Mouse (Mus musculus): ENCODE results near the gene Smyd2. TPM values are rescaled to one million over a fixed set of nuclear protein-coding genes. Genes with fewer than 3 reads are reported as not detected.

Smyd2 gene
- total RNA-seq (2021) (10 to 100 TPM; 81.5 to 99.2 TPM), polyA plus RNA-seq (2012; rRNA removed) (117 and 142 TPM in 2 replicates)
- long read RNA-seq, transcript Smyd2-201 (12 exons, 1,680 nt), result major isoform, 55 of 74 reads
- long read RNA-seq, partial matches to known transcripts, result 4 of 74 reads
- long read RNA-seq, other reads (novel, unspliced or antisense), result 14 of 74 reads

DNA sequence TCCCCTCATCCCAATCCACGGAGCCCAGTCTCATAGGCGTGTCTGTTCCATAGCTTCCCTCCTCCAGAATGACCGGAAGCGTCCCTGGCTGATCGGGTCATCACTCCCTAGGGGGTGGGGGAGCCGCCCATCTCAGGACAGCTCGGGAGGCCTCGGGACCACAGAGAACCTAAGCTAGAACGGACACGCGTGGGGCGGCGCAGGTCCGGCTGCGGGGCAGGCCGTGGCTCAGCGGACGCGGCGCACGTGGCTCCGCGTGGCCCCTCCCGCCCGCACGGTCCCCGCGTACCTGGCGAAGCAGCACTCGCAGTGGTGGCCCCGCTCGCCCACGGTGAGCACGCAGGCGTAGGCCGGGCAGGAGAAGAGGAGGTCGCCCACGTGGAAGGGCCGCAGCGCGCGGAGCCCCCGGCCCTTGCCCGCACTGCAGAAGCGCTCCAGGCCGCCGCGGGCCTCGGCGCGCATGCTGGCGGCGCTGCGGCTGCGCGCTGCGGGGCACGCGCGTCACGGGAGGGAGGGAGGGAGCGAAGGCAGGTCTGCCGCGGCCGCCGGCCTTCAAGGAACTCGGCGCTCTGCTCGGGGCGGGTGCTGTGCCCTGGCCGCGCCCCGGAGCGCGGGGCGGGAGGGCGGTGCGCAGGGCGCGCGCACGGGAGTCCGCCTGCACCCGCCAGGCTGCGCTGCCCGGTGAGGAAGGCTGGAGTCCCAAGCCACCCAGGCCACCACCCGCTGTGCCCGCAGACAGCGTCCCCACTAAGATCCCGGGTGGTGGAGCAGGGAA, at the start of gene Smyd2:
Gene Smyd2 (minus strand): TSS at position 546 of the 775 bp plus-strand sequence.
- peak within 1 kb of the TSS; percentile 89 for H3K4me3 ChIP-seq
- no peaks in the 10 kb centered on the region for H3K36me3 ChIP-seq (ENCODE audit: control insufficient read depth, insufficient read depth, low read length)
- peak; percentile 53 for TF ChIP-seq CTCF (IDR thresholded peaks at IDR 0.05)
- TF ChIP-seq POLR2A (IDR thresholded peaks at IDR 0.05; ENCODE audit: insufficient read depth, low read depth, low read length), result peak; percentile 47; the same call in 1 of the 2 replicates
- TF ChIP-seq EP300 (IDR thresholded peaks at IDR 0.05; ENCODE audit: insufficient read depth, low read depth, low read length), result no peak
- peak within 1 kb of the TSS; percentile 88 for H3K27ac ChIP-seq
- H3K9ac ChIP-seq (ENCODE audit: low read depth, low read length), result peak within 1 kb of the TSS; percentile 98
- DNase-seq, result peak; percentile 82 to 87
- peaks cover 9% of the 10 kb centered on the region for H3K4me1 ChIP-seq (ENCODE audit: control insufficient read depth, insufficient read depth, low read length)
- H3K27me3 ChIP-seq (ENCODE audit: control insufficient read depth, insufficient read depth, low read length), result no peaks in the 10 kb centered on the region
- no peaks in the 10 kb centered on the region for H3K79me2 ChIP-seq (replicated peaks; ENCODE audit: control insufficient read depth, insufficient read depth, low read length)
- intact Hi-C loops (cut with DNase I), result no loop called here
- WGBS, result under 1% methylated on average over 80 of the region's 90 CpGs

DNA sequence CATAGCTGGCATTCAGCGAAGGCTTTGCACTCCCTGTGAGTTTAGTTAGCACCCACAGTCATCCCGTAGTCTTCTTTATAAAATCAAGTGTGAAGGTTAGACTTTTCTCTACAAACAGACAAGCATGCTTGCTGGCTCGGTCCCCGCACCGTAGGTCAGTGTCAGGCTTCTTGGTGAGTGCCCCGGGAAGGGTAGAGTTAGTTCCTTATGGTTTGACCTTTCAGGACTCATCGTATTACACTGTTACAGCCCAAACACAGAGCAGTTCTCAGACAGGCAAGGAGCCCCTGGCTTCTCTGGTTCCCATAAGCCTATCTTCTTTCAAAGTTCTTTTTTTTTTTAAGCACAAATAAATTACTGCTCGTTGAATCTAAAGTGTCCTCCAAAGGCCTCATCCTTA, 48.2 kb upstream of the Smyd2 start:
- Histone ChIP-seq H3K27ac (no peak overlapping the region), H3K79me2 (replicated peaks; ENCODE audit: control insufficient read depth, insufficient read depth, low read length) (no peaks in the 10 kb centered on the region), H3K4me1 (ENCODE audit: control insufficient read depth, insufficient read depth, low read length) (peaks cover 2% of the 10 kb centered on the region; the same call in 1 of the 2 replicates), H3K27me3 (ENCODE audit: control insufficient read depth, insufficient read depth, low read length) (no peaks in the 10 kb centered on the region), H3K9ac (ENCODE audit: low read depth, low read length) (no peak overlapping the region), H3K4me3 (no peak overlapping the region), H3K36me3 (ENCODE audit: control insufficient read depth, insufficient read depth, low read length) (no peaks in the 10 kb centered on the region)
- no peak for DNase-seq
- intact Hi-C loops (cut with DNase I), result loop anchor here (5.0 to 10.0 kb wide), 2 partner anchors 293 to 946 kb away; no protein-coding TSS in a partner anchor
- WGBS, result 92% methylated on average over 8 of the region's 8 CpGs
- TF ChIP-seq CTCF (IDR thresholded peaks at IDR 0.05) (no peak), EP300 (IDR thresholded peaks at IDR 0.05; ENCODE audit: insufficient read depth, low read depth, low read length) (no peak), POLR2A (IDR thresholded peaks at IDR 0.05; ENCODE audit: insufficient read depth, low read depth, low read length) (no peak)

DNA sequence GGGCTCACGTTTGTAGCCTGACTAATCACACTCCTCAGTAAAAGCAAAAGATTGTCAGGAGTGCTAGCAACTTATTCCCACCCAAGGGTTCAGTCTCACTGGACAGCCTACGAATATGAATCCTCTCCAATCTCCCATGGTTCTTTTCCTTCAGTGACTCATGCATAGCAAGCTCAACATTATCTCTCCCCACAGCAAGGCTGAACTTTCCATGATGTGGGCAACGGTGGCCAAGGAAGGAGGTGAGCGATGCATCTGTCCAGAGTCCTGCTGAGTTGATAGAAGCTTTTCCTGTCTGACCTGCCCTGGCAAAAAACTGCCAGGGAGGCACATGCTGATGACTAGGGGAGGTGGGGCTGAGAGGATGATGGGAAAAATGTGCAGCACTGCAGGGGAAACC, 45.9 kb upstream of the Smyd2 start:
- DNase-seq, result no peak
- Histone ChIP-seq H3K27me3 (ENCODE audit: control insufficient read depth, insufficient read depth, low read length) (no peaks in the 10 kb centered on the region), H3K4me3 (no peak overlapping the region), H3K9ac (ENCODE audit: low read depth, low read length) (no peak overlapping the region), H3K36me3 (ENCODE audit: control insufficient read depth, insufficient read depth, low read length) (no peaks in the 10 kb centered on the region), H3K27ac (no peak overlapping the region), H3K4me1 (ENCODE audit: control insufficient read depth, insufficient read depth, low read length) (peaks cover 2% of the 10 kb centered on the region; the same call in 1 of the 2 replicates), H3K79me2 (replicated peaks; ENCODE audit: control insufficient read depth, insufficient read depth, low read length) (no peaks in the 10 kb centered on the region)
- TF ChIP-seq EP300 (IDR thresholded peaks at IDR 0.05; ENCODE audit: insufficient read depth, low read depth, low read length) (no peak), POLR2A (IDR thresholded peaks at IDR 0.05; ENCODE audit: insufficient read depth, low read depth, low read length) (no peak), CTCF (IDR thresholded peaks at IDR 0.05) (no peak)
- WGBS, result 30% methylated on average over 4 of the region's 4 CpGs
- intact Hi-C loops (cut with DNase I), result no loop called here

DNA sequence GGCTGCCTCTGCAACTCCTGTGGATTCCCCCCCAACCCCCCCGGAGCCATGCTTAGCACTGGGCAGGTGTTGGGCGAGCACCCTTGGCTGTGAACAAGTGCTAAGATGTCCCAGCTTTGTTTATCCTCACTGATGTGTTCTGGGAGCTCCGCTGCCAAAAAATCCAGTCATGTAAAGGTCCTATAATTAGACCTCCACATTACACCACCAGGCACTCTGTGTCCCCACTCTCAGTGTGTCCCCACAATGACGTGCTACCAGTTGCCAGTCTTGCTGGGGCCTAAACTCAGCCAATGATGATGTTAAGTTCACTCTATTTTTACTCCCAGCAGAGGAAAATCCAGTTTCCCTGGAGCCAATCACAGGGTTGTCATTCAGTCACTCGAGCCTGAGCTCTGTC, 38.3 kb upstream of the Smyd2 start:
- DNase-seq, result peak in 1 of 2 experiments; percentile 75
- Histone ChIP-seq H3K36me3 (ENCODE audit: control insufficient read depth, insufficient read depth, low read length) (no peaks in the 10 kb centered on the region; the same call in 1 of the 2 replicates), H3K27me3 (ENCODE audit: control insufficient read depth, insufficient read depth, low read length) (no peaks in the 10 kb centered on the region), H3K4me3 (no peak overlapping the region), H3K79me2 (replicated peaks; ENCODE audit: control insufficient read depth, insufficient read depth, low read length) (no peaks in the 10 kb centered on the region), H3K9ac (ENCODE audit: low read depth, low read length) (no peak overlapping the region), H3K27ac (peak overlapping the region; percentile 84), H3K4me1 (ENCODE audit: control insufficient read depth, insufficient read depth, low read length) (peaks cover 7% of the 10 kb centered on the region)
- intact Hi-C loops (cut with DNase I), result no loop called here
- 36% methylated on average over 5 of the region's 5 CpGs for WGBS
- TF ChIP-seq CTCF (IDR thresholded peaks at IDR 0.05) (no peak), EP300 (IDR thresholded peaks at IDR 0.05; ENCODE audit: insufficient read depth, low read depth, low read length) (peak; percentile 99)

DNA sequence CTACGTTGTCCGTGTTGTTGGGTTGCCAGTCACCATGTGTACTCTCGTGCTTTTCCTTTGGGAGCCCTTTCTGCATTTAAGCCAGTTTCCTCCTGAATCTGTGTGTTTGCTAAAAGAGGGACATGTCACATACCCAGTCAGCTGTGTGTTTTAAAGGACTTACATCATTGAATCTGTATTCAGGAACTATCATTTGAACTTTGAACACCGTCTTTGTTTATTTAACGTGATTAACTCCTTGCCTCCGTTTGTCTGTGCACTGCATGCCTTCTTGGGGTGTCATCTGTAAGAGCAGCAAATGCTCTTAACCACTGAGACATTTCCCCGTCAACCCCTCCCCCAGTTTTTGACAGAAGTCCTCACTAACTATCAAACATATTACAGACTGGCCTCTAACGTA, 37.6 kb upstream of the Smyd2 start:
- H3K79me2 ChIP-seq (replicated peaks; ENCODE audit: control insufficient read depth, insufficient read depth, low read length), result no peaks in the 10 kb centered on the region
- no peak overlapping the region for H3K9ac ChIP-seq (ENCODE audit: low read depth, low read length)
- no peaks in the 10 kb centered on the region; the same call in 1 of the 2 replicates for H3K36me3 ChIP-seq (ENCODE audit: control insufficient read depth, insufficient read depth, low read length)
- no peak for DNase-seq
- WGBS, result 63% methylated on average over 8 of the region's 8 CpGs
- H3K27me3 ChIP-seq (ENCODE audit: control insufficient read depth, insufficient read depth, low read length), result no peaks in the 10 kb centered on the region
- TF ChIP-seq POLR2A (IDR thresholded peaks at IDR 0.05; ENCODE audit: insufficient read depth, low read depth, low read length) (no peak), EP300 (IDR thresholded peaks at IDR 0.05; ENCODE audit: insufficient read depth, low read depth, low read length) (no peak), CTCF (IDR thresholded peaks at IDR 0.05) (no peak)
- intact Hi-C loops (cut with DNase I), result no loop called here
- no peak overlapping the region for H3K4me3 ChIP-seq
- H3K4me1 ChIP-seq (ENCODE audit: control insufficient read depth, insufficient read depth, low read length), result peaks cover 7% of the 10 kb centered on the region
- H3K27ac ChIP-seq, result no peak overlapping the region

DNA sequence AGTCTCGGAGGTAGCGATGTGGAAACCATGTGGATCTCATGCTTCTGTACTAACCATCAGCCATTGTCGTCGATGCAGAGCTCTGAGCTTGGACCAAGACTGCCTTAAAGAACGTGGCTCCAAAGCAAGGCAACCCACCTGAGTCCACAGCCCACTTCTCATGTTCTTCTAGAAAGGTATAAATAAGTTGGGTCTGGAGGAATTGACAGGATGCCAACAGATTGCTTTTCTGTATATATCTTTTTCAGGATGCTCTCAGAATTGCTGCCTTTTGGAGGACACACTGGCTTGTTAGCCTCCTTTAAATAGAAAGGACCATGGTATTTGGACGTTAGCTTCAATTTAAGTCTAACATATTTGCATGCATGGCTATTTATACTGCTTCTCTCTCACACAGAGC, 29.7 kb upstream of the Smyd2 start:
- no peak for DNase-seq
- 75% methylated on average over 6 of the region's 6 CpGs for WGBS
- TF ChIP-seq POLR2A (IDR thresholded peaks at IDR 0.05; ENCODE audit: insufficient read depth, low read depth, low read length) (no peak), EP300 (IDR thresholded peaks at IDR 0.05; ENCODE audit: insufficient read depth, low read depth, low read length) (no peak), CTCF (IDR thresholded peaks at IDR 0.05) (no peak)
- Histone ChIP-seq H3K9ac (ENCODE audit: low read depth, low read length) (no peak overlapping the region), H3K4me3 (no peak overlapping the region), H3K36me3 (ENCODE audit: control insufficient read depth, insufficient read depth, low read length) (no peaks in the 10 kb centered on the region), H3K4me1 (ENCODE audit: control insufficient read depth, insufficient read depth, low read length) (peaks cover 2% of the 10 kb centered on the region; the same call in 1 of the 2 replicates), H3K79me2 (replicated peaks; ENCODE audit: control insufficient read depth, insufficient read depth, low read length) (no peaks in the 10 kb centered on the region), H3K27ac (no peak overlapping the region), H3K27me3 (ENCODE audit: control insufficient read depth, insufficient read depth, low read length) (no peaks in the 10 kb centered on the region)
- intact Hi-C loops (cut with DNase I), result no loop called here

Measured in heart, adult 2 months (tissue).